Mouse (Mus musculus): ENCODE data around the gene Wfikkn1. TPM values are rescaled to one million over a fixed set of nuclear protein-coding genes. Genes with fewer than 3 reads are reported as not detected.
"Not testable (repeated sequence)": the region's sequence is repeated elsewhere in the genome, so short reads cannot be mapped to it uniquely, and the experiment has no call there.

Wfikkn1 gene
- total RNA-seq, 2 experiments from 2014 or later, result 1.1 to 1.4 TPM

DNA sequence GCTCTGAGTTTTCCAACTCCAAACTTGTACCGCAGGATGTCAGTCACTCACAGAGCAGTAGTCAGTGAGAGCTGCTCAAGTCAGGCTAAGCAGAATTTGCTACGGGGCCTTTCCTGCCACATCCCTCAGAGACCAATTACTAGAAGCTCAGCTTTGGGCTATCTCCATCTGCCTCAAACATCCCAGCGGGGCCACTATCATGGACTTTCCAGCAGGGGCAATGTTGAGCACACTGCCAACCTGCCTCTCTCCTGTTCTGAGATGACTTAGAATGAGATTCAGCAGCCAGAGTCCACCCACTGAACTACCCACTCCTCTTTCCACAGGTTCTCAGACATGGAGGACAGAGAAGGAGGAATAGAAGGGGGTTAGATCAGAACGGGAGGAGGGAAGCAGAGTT lies 5.0 kb upstream of the Wfikkn1 start:
- DNase-seq (ENCODE audit: low spot score in 2 of 2), result no peak

DNA sequence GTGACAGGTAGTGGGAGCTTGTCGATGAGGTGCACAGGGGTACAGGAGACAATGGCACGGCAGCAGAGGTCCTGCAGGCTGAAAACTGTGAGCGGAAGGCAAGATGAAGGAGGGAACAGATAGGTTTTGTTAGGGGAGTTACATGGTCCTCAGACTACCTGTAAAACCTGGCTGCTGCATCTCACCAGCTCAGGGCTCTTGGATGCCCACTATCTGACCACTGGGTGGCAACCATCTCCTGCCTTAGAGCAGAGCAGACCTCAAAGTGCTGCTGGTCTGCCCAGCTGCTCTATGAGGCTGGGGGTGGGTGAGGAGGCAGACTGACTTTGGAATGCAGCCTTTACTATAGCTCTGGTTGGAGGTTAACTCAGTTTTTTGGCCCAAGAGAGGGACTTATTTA lies 3.2 kb upstream of the Wfikkn1 start:
- no peak for DNase-seq (ENCODE audit: low spot score in 2 of 2)

DNA sequence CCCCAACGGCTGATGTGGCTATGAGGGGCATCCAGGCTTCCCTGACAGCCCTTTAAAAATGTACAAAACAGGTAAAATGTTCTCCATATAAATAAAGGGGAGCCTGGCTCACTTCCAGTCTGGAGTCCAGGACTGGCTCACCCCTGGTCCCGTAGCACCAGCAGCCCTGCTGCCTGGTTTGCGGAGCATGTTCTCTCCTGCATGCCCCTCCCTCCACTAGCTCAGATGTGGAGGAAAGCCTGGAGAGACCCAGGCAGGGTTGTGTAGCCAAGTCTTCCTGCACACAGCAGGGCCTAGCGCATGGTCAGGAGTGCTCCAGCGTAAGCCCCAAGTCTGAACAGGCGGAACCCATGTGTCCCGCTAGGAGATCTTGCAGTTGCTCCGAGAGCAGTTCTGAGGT lies 2.6 kb upstream of the Wfikkn1 start:
- no peak for DNase-seq (ENCODE audit: low spot score in 2 of 2)

DNA sequence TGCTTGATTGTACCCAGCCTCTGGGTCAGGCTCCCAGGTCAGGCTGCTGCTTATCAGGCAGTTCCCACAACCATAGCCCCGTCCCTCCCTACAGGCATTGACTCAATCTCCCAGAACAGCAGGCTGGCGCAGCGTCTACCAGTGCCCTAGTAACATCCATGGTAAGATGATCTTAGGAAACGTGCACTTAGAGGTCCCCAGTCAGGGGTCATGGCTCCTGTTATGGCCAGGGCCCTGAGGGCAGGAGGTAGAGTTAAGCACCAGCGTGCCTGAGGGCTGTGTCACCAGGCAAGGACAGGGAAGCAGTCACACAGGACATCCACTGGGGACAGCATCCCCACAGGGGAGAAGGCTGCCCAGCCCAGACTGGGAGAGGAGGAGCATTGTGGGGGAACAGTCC lies 1.6 kb upstream of the Wfikkn1 start:
- no peak for DNase-seq (ENCODE audit: low spot score in 2 of 2)

DNA sequence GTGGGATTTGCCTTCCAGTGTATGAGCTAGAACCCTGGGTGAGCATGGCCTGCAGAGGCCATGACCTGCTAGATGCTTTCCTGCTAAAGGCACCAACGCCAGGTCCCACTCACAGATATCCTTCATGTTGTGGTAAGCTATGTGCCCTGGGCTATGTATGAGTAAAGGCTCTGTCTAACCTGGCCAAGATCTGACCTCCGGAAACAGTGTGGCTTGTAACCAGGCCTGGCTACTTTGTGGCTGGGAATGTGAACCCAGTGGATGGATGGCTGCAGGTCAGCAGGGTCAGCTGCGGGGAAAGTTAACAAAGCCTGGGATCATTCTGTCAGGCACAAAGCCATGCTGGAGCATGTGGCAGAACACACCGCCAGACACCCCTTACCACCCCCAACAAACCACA lies 1.0 kb upstream of the Wfikkn1 start:
- no peak for DNase-seq (ENCODE audit: low spot score in 2 of 2)

DNA sequence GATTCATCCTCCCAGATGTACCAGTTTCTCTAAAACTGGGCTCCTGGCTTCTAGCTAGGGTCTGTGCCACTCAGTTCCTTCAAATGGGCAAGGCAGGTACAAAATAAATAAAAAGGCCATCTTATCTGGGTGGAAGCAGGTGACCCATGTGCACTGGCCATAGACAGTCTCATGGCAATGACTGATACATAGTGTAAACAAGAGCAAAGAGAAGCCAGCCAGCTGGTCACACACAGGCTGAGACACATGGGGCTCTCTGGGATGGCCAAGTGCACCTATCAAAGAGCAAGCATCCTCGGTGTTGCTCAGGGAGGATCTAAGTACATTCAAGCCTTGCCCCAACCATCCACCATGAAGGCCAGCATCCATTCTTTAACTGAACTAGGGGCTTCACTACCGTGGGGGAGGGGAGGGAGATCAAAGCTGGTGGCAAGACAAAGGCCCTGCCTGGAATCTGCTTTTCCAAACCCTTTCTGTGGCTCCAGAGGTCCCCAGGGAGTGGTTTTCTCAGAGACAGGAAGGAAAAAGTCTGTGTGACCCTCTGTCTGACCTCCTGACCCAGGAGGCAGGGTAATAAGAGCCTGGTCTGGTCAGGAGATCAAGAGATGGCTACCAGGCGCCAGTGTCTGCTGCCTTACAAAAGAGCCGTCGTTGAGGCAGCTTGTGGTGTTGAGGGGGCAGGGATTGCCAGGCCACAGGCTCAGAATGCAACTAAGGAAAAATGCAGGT lies 419 bp upstream of the Wfikkn1 start:
- DNase-seq (ENCODE audit: low spot score in 2 of 2), result no peak

DNA sequence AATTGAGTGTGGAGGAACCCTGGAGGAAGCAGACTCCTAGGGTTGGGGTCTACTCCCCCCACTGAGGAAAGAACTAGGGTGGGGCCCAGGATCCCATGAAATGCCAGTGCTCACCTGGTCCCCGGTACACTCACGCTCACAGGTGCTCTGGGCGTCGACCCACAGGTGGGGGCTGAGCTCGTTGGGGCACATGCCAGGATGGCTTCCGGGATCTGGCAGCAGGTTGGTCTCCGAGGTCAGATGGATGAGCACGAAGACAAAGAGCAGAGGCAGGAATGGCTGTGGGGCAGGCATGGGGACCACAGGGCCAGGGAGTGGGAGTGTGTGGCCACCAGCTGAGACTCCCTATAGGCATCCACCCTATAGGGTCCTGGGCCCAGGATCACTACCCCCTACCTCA lies 908 bp downstream of the Wfikkn1 start:
- DNase-seq (ENCODE audit: low spot score in 2 of 2), result no peak

DNA sequence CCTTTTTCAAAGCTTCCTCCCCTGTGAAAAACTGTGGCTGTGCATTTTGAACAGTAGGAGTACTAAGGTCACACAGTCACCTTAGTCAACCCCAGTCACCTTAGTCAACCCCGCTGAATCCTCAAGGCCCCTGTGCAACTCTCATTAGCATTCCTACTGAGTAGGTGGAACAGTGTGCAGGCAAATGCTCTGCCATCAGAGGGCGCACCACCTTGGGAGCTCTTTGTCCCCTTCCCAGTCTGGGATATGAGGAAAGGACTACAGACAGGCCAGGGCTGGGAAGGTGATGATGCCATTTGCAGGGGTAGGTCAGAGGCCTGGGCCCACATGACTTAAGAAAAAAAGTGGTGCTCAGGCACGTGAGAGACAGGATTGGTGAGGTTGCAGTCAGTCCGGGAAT lies 1.4 kb downstream of the Wfikkn1 start:
- DNase-seq (ENCODE audit: low spot score in 2 of 2), result peak; percentile 64 to 65

DNA sequence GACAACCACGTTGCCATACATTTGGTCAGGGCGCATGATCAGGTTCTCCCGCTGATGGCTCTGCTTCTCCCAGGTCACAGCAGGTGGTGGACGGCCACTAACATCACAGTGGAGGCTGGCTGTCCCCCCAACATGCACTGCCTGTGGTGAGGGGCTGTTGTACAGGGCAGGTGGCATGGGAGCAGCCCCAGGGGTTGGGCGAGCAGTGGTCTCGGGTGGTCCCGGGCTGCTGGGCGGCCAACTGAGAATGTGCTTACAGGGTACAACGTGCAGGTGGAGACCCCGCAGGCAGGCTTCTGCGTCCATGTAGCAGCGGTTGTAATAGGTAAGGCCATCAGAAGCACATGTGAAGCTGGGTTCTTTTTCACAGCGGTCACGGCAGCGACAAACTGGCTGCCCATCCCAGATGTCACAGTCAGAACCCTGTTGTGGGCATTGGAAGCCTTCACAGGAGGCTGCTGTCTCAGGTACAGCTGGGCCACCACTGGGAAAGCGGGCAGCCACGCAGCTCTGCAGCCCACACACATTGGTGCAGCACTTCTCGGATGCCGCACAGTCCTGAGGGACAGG lies 2.0 kb downstream of the Wfikkn1 start:
- DNase-seq (ENCODE audit: low spot score in 2 of 2), result no peak

DNA sequence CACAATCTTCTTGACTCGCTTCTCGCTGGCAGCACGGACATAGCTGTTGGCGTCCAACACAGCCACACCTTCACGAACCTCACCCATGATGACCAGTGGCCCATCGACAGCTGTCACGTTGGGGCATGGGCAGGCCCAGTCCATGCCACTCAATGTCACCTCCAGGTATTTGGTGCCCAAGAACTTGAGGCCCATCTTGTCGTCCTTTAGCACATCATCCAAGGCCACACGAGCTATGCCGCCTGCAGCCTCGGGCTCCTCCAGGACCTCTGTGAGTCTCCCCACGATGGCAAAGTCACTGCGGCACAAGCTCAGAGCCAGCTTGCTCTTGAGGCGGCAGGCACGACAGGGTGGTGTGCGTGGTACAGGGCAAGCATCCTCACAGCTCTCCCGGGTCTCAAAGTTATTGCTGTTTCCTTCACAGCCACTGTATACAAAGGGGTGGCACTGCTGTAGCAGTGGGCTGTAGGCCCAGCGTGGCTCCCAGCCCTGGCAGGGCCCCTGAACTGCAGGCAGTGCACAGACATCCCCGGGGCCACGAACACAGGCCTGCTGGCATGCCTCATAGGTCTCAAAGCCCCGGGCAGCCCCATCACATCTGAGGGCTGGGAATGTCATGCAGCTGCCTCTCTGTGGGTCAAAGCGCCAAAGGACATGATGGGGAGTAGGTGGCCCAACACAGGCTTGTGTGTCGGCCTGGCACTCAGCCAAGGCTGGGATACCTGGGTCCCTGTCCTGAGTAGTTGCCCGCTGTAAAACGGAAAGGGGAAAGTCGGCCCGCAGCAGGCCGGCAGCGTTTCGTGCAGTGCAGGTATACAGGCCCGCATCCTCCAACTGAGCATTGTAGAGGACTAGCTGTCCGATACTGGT lies 2.7 kb downstream of the Wfikkn1 start:
- DNase-seq (ENCODE audit: low spot score in 2 of 2), result no peak

DNA sequence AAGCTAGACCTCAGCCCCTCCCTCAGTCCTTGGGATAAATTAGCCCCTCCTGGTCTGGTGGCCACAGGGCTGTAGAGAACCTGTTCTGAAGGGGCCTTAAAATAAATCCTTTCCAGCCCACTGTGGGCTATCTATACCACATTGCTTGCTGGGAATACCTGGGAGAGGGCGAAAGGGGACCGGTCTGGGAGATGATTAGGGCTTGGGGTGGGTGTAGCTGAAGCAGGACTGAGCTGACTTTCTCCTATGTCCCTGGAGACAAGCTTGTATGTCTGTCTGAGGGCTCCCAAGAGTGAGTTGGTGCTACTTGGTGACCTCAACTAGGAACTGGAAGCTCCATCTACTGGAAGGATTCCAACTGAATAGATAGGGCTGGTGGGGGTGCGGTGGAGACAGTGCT lies 3.6 kb downstream of the Wfikkn1 start:
- no peak for DNase-seq (ENCODE audit: low spot score in 2 of 2)

DNA sequence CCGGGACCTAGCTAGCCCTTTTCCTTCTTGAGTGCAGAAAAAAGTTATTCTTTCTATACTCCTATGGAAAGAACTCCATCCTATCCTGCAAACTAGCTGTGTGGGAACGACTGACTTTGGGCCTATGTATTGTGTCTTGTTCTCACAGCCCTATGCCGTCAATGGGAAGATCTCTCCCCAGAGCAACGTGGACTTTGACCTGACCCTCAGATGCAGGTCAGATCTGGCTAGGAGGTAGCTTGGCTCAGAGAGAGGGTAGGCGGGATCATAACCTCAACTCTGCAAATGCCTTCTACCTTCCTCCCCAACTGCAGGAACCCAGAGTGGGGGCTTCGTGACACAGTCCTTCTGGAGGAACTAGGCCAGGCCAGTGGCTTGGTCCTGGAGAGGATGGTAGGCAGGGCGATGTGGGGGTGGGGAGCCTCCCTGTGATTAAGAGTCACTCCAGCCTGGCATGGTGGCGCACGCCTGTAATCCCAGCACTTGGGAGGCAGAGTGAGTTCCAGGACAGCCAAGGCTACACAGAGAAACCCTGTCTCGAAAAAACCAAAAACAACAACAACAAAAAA lies 4.2 kb downstream of the Wfikkn1 start:
- DNase-seq (ENCODE audit: low spot score in 2 of 2), result no peak

DNA sequence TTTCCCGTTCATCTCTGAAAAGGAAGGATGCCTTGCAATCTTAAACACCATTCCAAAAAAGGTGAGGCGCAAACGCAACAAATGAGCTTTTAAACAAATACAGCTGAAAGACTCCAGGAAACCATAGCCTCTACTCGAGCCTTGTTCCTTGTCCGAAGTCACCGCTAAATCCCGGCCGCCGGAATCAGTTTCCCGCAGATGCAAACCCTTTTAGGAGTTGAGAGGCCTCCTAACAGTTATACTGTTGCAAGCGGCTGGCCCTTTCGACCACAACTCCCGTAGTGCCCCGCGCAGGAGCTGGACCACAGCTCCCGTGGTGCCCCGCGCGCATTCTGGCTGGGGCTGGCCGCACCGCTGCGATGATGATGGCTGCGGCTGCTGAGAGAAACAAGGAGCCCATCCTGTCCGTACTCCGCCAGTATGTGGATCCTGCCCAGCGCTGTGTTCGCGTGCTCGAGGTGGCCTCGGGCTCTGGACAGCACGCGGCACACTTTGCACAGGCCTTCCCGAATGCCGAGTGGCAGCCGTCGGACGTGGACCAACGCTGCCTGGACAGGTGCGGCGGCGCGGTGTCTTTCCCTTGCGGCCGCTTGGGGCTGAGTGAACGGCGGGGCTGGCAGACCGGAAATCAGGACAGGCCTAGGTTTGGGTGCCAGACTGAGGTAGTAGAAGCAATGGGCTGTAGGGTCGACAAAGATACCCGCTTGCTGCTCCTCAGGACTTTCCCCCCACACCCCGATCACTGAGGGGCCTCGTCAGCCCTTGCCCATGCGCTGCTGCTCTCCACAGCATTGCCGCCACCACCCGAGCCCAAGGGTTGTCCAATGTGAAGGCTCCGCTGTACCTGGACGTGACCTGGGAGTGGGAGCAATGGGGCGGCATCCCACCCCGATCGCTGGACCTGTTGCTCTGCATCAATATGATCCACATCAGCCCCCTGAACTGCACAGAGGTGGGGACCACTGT lies 5.2 kb downstream of the Wfikkn1 start:
- peak; percentile 90 to 91 for DNase-seq (ENCODE audit: low spot score in 2 of 2)

DNA sequence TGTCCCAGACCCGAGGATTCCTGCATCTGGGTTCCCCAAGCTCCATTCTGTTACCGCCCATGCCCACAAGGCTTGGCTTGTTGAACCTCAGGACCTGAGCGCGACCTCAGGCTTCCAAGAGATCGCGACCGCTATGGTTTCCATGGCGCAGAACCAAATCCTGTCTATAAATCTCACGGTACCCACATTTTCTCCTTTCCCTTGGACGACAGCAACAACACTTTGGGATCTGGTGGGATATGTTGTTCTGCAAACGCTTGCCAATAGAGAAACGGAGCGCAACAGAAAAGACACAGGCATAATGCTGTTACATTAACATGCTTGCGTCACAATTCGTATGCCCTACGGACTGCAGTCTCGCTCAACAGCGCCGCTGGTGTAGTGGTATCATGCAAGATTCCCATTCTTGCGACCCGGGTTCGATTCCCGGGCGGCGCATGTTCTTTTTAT lies 5.9 kb downstream of the Wfikkn1 start, which contains the start of gene Mettl26:
Gene Mettl26 (plus strand): TSS at position 354 of the 450 bp plus-strand sequence.
- DNase-seq (ENCODE audit: low spot score in 2 of 2), result peak; percentile 98

DNA sequence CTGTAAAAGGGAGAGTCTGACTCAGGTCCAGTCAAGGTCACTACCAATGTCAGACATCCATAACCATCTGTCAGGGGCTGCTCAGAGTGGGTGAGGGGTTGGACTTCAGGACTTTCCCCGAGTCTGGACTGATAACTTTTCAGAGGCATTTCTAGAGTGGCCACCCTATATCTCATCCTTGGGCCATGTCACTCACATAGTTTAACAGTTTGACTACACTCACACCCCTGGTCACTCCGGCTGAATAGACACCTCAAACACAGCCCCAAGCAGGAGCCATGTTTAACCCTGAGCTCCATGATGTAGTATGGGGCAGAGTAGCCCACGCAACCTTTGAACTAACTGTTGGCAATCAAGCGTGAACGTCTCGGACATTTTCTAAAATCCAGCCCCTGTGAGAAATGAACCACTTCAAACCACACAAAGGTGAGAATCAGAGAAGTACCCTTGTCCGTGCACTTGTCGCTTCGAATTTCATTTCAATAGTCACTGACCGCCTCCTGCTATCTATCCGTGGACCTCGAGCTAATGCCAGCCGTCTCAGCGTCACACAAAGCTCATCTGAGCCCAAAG lies 6.4 kb downstream of the Wfikkn1 start:
- DNase-seq (ENCODE audit: low spot score in 2 of 2), result no peak

DNA sequence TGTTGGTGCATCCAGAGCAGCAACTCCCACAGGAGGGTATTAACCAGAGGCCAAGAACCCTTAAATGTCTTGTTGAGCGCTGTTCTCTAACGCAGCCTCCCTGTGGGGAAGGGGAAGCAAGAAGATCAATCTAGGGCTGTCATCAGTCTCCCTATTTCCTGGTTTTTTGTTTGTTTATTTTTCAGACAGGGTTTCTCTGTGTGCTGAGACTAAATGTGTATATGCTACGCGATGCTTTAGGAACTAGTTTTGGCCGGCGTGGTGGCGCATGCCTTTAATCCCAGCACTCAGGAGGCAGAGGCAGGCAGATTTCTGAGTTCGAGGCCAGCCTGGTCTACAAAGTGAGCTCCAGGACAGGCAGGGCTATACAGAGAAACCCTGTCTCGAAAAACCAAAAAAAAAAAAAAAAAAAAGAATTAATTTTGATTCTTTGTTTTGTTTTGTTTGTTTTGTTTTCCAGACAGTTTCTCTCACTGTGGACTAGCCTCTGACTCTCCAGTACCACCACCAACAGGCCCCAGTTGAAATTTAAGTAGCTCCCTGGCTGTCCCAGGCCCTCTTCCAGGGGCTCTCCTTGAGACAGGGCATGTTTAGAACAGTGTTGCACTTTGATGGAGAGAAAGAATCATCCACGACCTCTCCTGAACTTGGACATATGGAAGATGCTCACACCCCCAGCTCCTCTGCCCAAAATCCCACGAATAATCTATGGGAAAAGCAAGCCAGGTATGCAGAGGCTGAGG lies 7.1 kb downstream of the Wfikkn1 start:
- DNase-seq (ENCODE audit: low spot score in 2 of 2), result no peak

DNA sequence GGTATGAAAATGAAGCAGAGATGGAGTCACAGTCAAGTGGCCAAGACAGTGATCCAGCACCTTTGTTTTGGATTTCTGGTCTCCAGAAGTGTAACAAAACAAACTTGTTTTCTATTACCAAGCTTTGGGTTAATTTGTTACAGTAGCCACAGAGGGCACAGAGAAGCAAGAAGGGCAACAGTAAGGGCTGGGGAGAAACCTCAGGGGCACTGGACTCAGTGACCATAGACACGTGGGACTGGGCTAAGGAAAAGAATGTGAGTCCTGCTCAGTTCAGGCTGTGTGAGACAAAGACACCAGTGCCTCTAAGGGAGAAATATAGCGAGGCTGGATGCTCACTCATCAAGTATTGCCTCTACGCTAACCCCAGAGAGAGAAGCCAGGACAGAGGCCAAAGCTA lies 8.0 kb downstream of the Wfikkn1 start:
- DNase-seq (ENCODE audit: low spot score in 2 of 2), result no peak

DNA sequence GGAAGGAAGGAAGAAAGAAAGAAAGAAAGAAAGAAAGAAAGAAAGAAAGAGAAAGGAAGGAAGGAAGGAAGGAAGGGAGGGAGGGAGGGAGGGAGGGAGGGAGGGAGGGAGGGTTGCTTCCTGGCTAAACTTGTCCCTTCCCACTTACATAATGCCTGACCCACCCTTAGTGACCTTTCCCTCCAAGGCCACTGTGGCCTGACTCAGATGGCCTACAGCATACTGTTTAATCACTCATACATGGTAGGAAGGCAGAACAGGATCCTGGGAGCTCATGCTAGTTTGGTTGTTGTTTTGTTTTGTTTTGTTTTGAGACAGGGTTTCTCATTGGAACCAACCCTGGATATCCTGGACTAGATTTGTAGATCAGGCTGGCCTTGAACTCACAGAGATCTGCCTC lies 9.1 kb downstream of the Wfikkn1 start:
- not testable (repeated sequence) for DNase-seq (ENCODE audit: low spot score in 2 of 2)

DNA sequence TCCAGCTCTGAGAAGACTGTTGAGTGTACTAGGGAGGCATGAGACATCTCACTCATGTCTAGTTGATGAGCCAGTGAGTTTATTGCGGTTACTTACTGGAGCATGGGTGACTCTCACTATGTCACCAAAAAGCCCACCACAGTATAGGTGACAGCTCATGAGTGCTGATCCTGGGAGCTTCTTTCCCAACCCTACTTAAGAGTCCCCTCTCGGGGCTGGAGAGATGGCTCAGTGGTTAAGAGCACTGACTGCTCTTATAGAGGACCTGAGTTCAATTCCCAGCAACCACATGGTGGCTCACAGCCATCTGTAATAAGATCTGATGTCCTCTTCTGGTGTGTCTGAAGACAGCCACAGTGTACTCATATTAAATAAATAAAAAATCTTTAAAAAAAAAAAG lies 10.7 kb downstream of the Wfikkn1 start:
- DNase-seq (ENCODE audit: low spot score in 2 of 2), result no peak

DNA sequence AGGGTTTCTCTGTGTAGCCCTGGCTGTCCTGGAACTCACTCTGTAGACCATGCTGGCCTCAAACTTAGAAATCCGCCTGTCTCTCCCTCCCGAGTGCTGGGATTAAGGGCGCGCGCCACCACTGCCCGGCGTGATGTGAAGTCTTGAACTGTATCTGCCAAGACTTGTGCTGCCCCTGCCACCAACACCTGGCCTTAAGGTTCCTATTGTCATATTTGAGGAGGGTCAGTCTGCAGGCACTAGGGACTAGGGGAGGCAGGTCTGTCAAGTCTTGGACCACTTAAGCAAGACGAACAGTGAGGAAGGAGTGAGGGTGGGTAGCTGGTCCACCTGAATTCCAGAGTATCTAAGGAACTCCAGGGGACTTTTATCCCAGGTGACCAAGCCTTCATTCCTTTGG lies 11.2 kb downstream of the Wfikkn1 start:
- DNase-seq (ENCODE audit: low spot score in 2 of 2), result no peak
